ENCODE assay signal across 12 mouse cellular contexts in genomic region chr9:41936598-41936997, GRCm38 (mm10).
DNase-seq lines count a peak whose midpoint lies in the region; ATAC-seq and TF ChIP-seq lines count a peak whose summit lies in the region.
"Had no signal": no experiment of that assay in that cellular context is flagged by ENCODE, and none has a peak within 500 bp of the region (broad histone marks: within the 10 kb centered on the region; RNA-seq: fewer than 3 reads in every experiment).

No protein-coding gene starts in this region.

- no peak for ATAC-seq in liver, embryonic 11.5 days (replicated peaks; ENCODE audit: low FRiP score)
- no peak for ATAC-seq in liver, embryonic 12.5 days
- no peak for ATAC-seq in hindbrain, embryonic 12.5 days (ENCODE audit: low FRiP score)
- peak; percentile 65; the same call in 1 of the 2 replicates for ATAC-seq in neural tube, embryonic 14.5 days (ENCODE audit: low read depth)

- no peak overlapping the region for H3K4me2 ChIP-seq in liver, embryonic 11.5 days
- H3K4me2 ChIP-seq in liver, embryonic 12.5 days: no peak overlapping the region
- no peak overlapping the region for H3K4me2 ChIP-seq in hindbrain, embryonic 12.5 days (replicated peaks)
- no peak overlapping the region for H3K4me2 ChIP-seq in neural tube, embryonic 14.5 days (ENCODE audit: low read depth, low read length)

- H3K9me3 ChIP-seq in liver, embryonic 11.5 days (ENCODE audit: control insufficient read depth, low read length): no peaks in the 10 kb centered on the region
- no peaks in the 10 kb centered on the region for H3K9me3 ChIP-seq in liver, embryonic 12.5 days (replicated peaks)
- H3K9me3 ChIP-seq in hindbrain, embryonic 12.5 days (replicated peaks): no peaks in the 10 kb centered on the region
- H3K9me3 ChIP-seq in neural tube, embryonic 14.5 days (ENCODE audit: control insufficient read depth, low read length): no peaks in the 10 kb centered on the region
- H3K9me3 ChIP-seq: neural tube, embryonic 12.5 days had no signal

- intact Hi-C loops in left cerebral cortex, adult 2 months (cut with DNase I): loop anchor here (5.0 kb wide), 2 partner anchors 129 to 199 kb away; no protein-coding TSS in a partner anchor

- H3K4me1 ChIP-seq in liver, embryonic 11.5 days (replicated peaks; ENCODE audit: control insufficient read depth, insufficient read depth, low read length): peaks cover 3% of the 10 kb centered on the region; the same call in 1 of the 2 replicates
- H3K4me1 ChIP-seq in liver, embryonic 12.5 days: no peaks in the 10 kb centered on the region
- H3K4me1 ChIP-seq in hindbrain, embryonic 12.5 days: peaks cover 49% of the 10 kb centered on the region
- H3K4me1 ChIP-seq in neural tube, embryonic 14.5 days (ENCODE audit: control insufficient read depth, insufficient read depth, low read length): peaks cover 29% of the 10 kb centered on the region

- H3K36me3 ChIP-seq in liver, embryonic 11.5 days (ENCODE audit: control insufficient read depth, insufficient read depth, low read length): no peaks in the 10 kb centered on the region
- H3K36me3 ChIP-seq in liver, embryonic 12.5 days: no peaks in the 10 kb centered on the region
- no peaks in the 10 kb centered on the region for H3K36me3 ChIP-seq in hindbrain, embryonic 12.5 days
- H3K36me3 ChIP-seq in neural tube, embryonic 14.5 days (ENCODE audit: control insufficient read depth, insufficient read depth, low read length): no peaks in the 10 kb centered on the region
- H3K36me3 ChIP-seq: neural tube, embryonic 12.5 days had no signal

- H3K4me3 ChIP-seq in liver, embryonic 11.5 days (ENCODE audit: low read depth, low read length): no peak overlapping the region
- H3K4me3 ChIP-seq in liver, embryonic 12.5 days: no peak overlapping the region
- no peak overlapping the region for H3K4me3 ChIP-seq in hindbrain, embryonic 12.5 days
- no peak overlapping the region for H3K4me3 ChIP-seq in neural tube, embryonic 14.5 days (ENCODE audit: low read depth, low read length)
- no peak overlapping the region for H3K4me3 ChIP-seq in left cerebral cortex, adult 2 months

- WGBS in liver, embryonic 11.5 days: 28% methylated on average over 1 of the region's 1 CpGs
- WGBS in liver, embryonic 12.5 days (ENCODE audit: insufficient replicate concordance): 23% methylated on average over 1 of the region's 1 CpGs
- WGBS in hindbrain, embryonic 12.5 days: 30% methylated on average over 1 of the region's 1 CpGs
- WGBS in neural tube, embryonic 14.5 days: 17% methylated on average over 1 of the region's 1 CpGs

- no peak overlapping the region for H3K9ac ChIP-seq in liver, embryonic 11.5 days (ENCODE audit: low read depth, low read length)
- H3K9ac ChIP-seq in liver, embryonic 12.5 days: no peak overlapping the region
- H3K9ac ChIP-seq in hindbrain, embryonic 12.5 days: no peak overlapping the region
- no peak overlapping the region for H3K9ac ChIP-seq in neural tube, embryonic 14.5 days (replicated peaks; ENCODE audit: low read depth, low read length)

- TF ChIP-seq CTCF in left cerebral cortex, adult 2 months (IDR thresholded peaks at IDR 0.05): no peak

- H3K27ac ChIP-seq in liver, embryonic 11.5 days (ENCODE audit: low read depth, low read length): no peak overlapping the region
- no peak overlapping the region for H3K27ac ChIP-seq in liver, embryonic 12.5 days
- H3K27ac ChIP-seq in hindbrain, embryonic 12.5 days: peak overlapping the region; percentile 72
- H3K27ac ChIP-seq in neural tube, embryonic 14.5 days (ENCODE audit: low read depth, low read length): peak overlapping the region; percentile 96; the same call in 1 of the 2 replicates
- H3K27ac ChIP-seq in left cerebral cortex, adult 2 months: no peak overlapping the region

- DNase-seq in liver, embryonic 11.5 days (ENCODE audit: low spot score): peak; percentile 9
- peak; percentile 35 for DNase-seq in embryo, embryonic 9.5 days (ENCODE audit: extremely low spot score)
- DNase-seq in left cerebral cortex, adult 2 months (ENCODE audit: extremely low spot score in 1 of 2, low spot score in 2 of 2): no peak
- no peak for DNase-seq in layer of hippocampus, adult 8-10 months (ENCODE audit: low spot score in 2 of 2)
- no peak for DNase-seq in frontal cortex, postnatal 14 days (ENCODE audit: low spot score in 2 of 2)
- DNase-seq: kidney, adult 8-10 months; lung, postnatal 14 days; thymus, postnatal 14 days had no signal

- peaks cover 6% of the 10 kb centered on the region for H3K27me3 ChIP-seq in liver, embryonic 11.5 days (replicated peaks; ENCODE audit: control insufficient read depth, insufficient read depth, low read length)
- peaks cover 14% of the 10 kb centered on the region for H3K27me3 ChIP-seq in liver, embryonic 12.5 days (replicated peaks)
- H3K27me3 ChIP-seq in hindbrain, embryonic 12.5 days: no peaks in the 10 kb centered on the region
- no peaks in the 10 kb centered on the region for H3K27me3 ChIP-seq in neural tube, embryonic 14.5 days (ENCODE audit: control insufficient read depth, insufficient read depth, low read length)
- H3K27me3 ChIP-seq: neural tube, embryonic 12.5 days had no signal

Comparison
In these comparisons a context has a peak if more than half of its experiments do, and no peak if none do; other contexts are left out.
1. DNase-seq: peak in liver, embryonic 11.5 days (single experiment) and embryo, embryonic 9.5 days (single experiment); none in left cerebral cortex, adult 2 months (0 of 2), layer of hippocampus, adult 8-10 months (0 of 2) and frontal cortex, postnatal 14 days (0 of 2).
2. H3K27ac ChIP-seq: peak in hindbrain, embryonic 12.5 days (single experiment) and neural tube, embryonic 14.5 days (single experiment); none in liver, embryonic 11.5 days (single experiment), liver, embryonic 12.5 days (single experiment) and left cerebral cortex, adult 2 months (single experiment).